ENCODE assay signal across 8 mouse cellular contexts in genomic region chr10:122985515-122986319, GRCm38 (mm10).
DNase-seq lines count a peak whose midpoint lies in the region; ATAC-seq and TF ChIP-seq lines count a peak whose summit lies in the region.

No protein-coding gene starts in this region.

- H3K9me3 ChIP-seq in embryonic facial prominence, embryonic 11.5 days (replicated peaks; ENCODE audit: control insufficient read depth, low read length): no peaks in the 10 kb centered on the region
- H3K9me3 ChIP-seq in limb, embryonic 14.5 days (ENCODE audit: control insufficient read depth, low read length): no peaks in the 10 kb centered on the region
- no peaks in the 10 kb centered on the region for H3K9me3 ChIP-seq in midbrain, embryonic 15.5 days

- DNase-seq in 3134 (ENCODE audit: extremely low read depth, insufficient read length, low spot score): peak; percentile 81
- peak; percentile 85 for DNase-seq in adrenal gland, postnatal 25 days
- peak; percentile 89 for DNase-seq in embryonic facial prominence, embryonic 11.5 days (ENCODE audit: low spot score)
- peak; percentile 87 to 89 for DNase-seq in heart, adult 18-20 months
- DNase-seq in kidney, adult 2 months: peak; percentile 87
- DNase-seq in limb, embryonic 14.5 days (ENCODE audit: low spot score): peak; percentile 91
- DNase-seq in spleen, adult 12 weeks (ENCODE audit: low spot score): peak; percentile 75

- TF ChIP-seq CTCF in kidney, adult 2 months (conservative IDR thresholded peaks at IDR 0.05; ENCODE audit: insufficient read depth, insufficient read length, low read depth, low read length): no peak

- peak overlapping the region; percentile 100 for H3K9ac ChIP-seq in embryonic facial prominence, embryonic 11.5 days (replicated peaks; ENCODE audit: low read length)
- H3K9ac ChIP-seq in limb, embryonic 14.5 days (ENCODE audit: low read depth, low read length, severe bottlenecking): peak overlapping the region; percentile 100
- peak overlapping the region; percentile 89 for H3K9ac ChIP-seq in midbrain, embryonic 15.5 days

- WGBS in embryonic facial prominence, embryonic 11.5 days: under 1% methylated on average over 55 of the region's 115 CpGs
- WGBS in kidney, adult 2 months: 5% methylated on average over 97 of the region's 115 CpGs
- under 1% methylated on average over 59 of the region's 115 CpGs for WGBS in limb, embryonic 14.5 days
- under 1% methylated on average over 86 of the region's 115 CpGs for WGBS in midbrain, embryonic 15.5 days

- peak overlapping the region; percentile 100 for H3K27ac ChIP-seq in embryonic facial prominence, embryonic 11.5 days (replicated peaks; ENCODE audit: low read depth, low read length)
- peak overlapping the region; percentile 100 for H3K27ac ChIP-seq in kidney, adult 2 months (ENCODE audit: insufficient read depth, low read depth, low read length)
- peak overlapping the region; percentile 100 for H3K27ac ChIP-seq in limb, embryonic 14.5 days (replicated peaks; ENCODE audit: low read depth, low read length)
- H3K27ac ChIP-seq in midbrain, embryonic 15.5 days: peak overlapping the region; percentile 99

- peak; percentile 85 for ATAC-seq in embryonic facial prominence, embryonic 11.5 days (replicated peaks; ENCODE audit: insufficient number of reproducible peaks, low FRiP score, low TSS enrichment, low read depth)
- ATAC-seq in limb, embryonic 14.5 days (ENCODE audit: low FRiP score, low read depth): peak; percentile 91
- peak; percentile 93 for ATAC-seq in midbrain, embryonic 15.5 days (replicated peaks)

- no peak for TF ChIP-seq POLR2A in kidney, adult 2 months (IDR thresholded peaks at IDR 0.05; ENCODE audit: low read depth, low read length)
- peak; percentile 17; the same call in 1 of the 2 replicates for TF ChIP-seq POLR2A in limb, embryonic 14.5 days (IDR thresholded peaks at IDR 0.05; ENCODE audit: borderline replicate concordance, extremely low read depth, insufficient read depth, insufficient read length)

- H3K36me3 ChIP-seq in embryonic facial prominence, embryonic 11.5 days (replicated peaks; ENCODE audit: control insufficient read depth, insufficient read depth, low read depth, low read length): peaks cover 4% of the 10 kb centered on the region
- no peaks in the 10 kb centered on the region for H3K36me3 ChIP-seq in kidney, adult 2 months (ENCODE audit: control insufficient read depth, insufficient read depth, low read length)
- H3K36me3 ChIP-seq in limb, embryonic 14.5 days (ENCODE audit: control insufficient read depth, insufficient read depth, low read length): peaks cover 21% of the 10 kb centered on the region
- no peaks in the 10 kb centered on the region; the same call in 1 of the 2 replicates for H3K36me3 ChIP-seq in midbrain, embryonic 15.5 days (replicated peaks)

- H3K4me2 ChIP-seq in embryonic facial prominence, embryonic 11.5 days (ENCODE audit: low read depth, low read length): peak overlapping the region; percentile 69
- H3K4me2 ChIP-seq in limb, embryonic 14.5 days (replicated peaks; ENCODE audit: low read depth, low read length, severe bottlenecking): peak overlapping the region; percentile 57
- peak overlapping the region; percentile 65 for H3K4me2 ChIP-seq in midbrain, embryonic 15.5 days

- no peaks in the 10 kb centered on the region for H3K27me3 ChIP-seq in embryonic facial prominence, embryonic 11.5 days (ENCODE audit: control insufficient read depth, insufficient read depth, low read length)
- no peaks in the 10 kb centered on the region for H3K27me3 ChIP-seq in kidney, adult 2 months (replicated peaks; ENCODE audit: control insufficient read depth, insufficient read depth, low read length)
- no peaks in the 10 kb centered on the region for H3K27me3 ChIP-seq in limb, embryonic 14.5 days (ENCODE audit: control insufficient read depth, insufficient read depth, low read length)
- H3K27me3 ChIP-seq in midbrain, embryonic 15.5 days (replicated peaks): no peaks in the 10 kb centered on the region

- H3K4me3 ChIP-seq in embryonic facial prominence, embryonic 11.5 days (ENCODE audit: low read depth, low read length): peak overlapping the region; percentile 96
- peak overlapping the region; percentile 70 for H3K4me3 ChIP-seq in kidney, adult 2 months (ENCODE audit: insufficient read depth, low read depth, low read length)
- H3K4me3 ChIP-seq in limb, embryonic 14.5 days (replicated peaks; ENCODE audit: low read length): peak overlapping the region; percentile 98
- peak overlapping the region; percentile 92 for H3K4me3 ChIP-seq in midbrain, embryonic 15.5 days

- H3K4me1 ChIP-seq in embryonic facial prominence, embryonic 11.5 days (ENCODE audit: control insufficient read depth, insufficient read depth, low read length): no peaks in the 10 kb centered on the region
- H3K4me1 ChIP-seq in kidney, adult 2 months (ENCODE audit: control insufficient read depth, insufficient read depth, low read length): peaks cover 3% of the 10 kb centered on the region; the same call in 1 of the 2 replicates
- peaks cover 23% of the 10 kb centered on the region for H3K4me1 ChIP-seq in limb, embryonic 14.5 days (ENCODE audit: control insufficient read depth, insufficient read depth, low read length)
- peaks cover 35% of the 10 kb centered on the region for H3K4me1 ChIP-seq in midbrain, embryonic 15.5 days

Comparison
In these comparisons a context has a peak if more than half of its experiments do, and no peak if none do; other contexts are left out.
1. Peak in every context shown above with its lines: DNase-seq, ATAC-seq, H3K4me3 ChIP-seq and H3K27ac ChIP-seq.